Mouse (Mus musculus) liver, embryonic 18 days (tissue): ENCODE data around the gene Zcchc4. TPM values are rescaled to one million over a fixed set of nuclear protein-coding genes. Genes with fewer than 3 reads are reported as not detected.

ENCODE experiments used
- polyA plus RNA-seq: library from polyadenylated mRNA; depleted of rRNA; stranded (reverse); fragments of >200 nt; gene quantifications from 2 replicates; pipeline ENCODE4 v1.2.3, GENCODE M21; 2012; rRNA removed

Zcchc4 gene
- 4.4 and 5.3 TPM in 2 replicates for polyA plus RNA-seq

DNA sequence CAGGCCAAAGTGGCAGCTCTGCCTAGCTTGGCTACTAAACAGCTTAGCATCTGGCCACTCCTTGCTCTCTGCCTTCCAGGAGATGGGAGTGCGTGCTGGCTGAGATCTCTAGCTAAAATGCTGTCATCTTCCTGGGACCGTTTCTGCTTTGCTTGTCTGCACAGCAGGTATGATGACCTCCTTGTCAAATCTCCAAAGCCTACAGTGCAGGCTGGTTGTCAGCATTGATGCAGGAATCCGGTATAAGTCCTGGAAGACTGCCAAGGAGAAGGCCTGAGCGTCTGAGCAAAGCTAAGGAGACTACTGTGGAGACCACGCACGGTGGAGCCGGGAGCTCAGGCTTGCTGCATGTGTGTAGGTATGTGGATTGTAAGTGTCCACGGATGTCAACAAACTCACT, at the start of gene Zcchc4:
Gene Zcchc4, plus strand, starts transcription at position 173 of the 400 bp plus-strand sequence.

DNA sequence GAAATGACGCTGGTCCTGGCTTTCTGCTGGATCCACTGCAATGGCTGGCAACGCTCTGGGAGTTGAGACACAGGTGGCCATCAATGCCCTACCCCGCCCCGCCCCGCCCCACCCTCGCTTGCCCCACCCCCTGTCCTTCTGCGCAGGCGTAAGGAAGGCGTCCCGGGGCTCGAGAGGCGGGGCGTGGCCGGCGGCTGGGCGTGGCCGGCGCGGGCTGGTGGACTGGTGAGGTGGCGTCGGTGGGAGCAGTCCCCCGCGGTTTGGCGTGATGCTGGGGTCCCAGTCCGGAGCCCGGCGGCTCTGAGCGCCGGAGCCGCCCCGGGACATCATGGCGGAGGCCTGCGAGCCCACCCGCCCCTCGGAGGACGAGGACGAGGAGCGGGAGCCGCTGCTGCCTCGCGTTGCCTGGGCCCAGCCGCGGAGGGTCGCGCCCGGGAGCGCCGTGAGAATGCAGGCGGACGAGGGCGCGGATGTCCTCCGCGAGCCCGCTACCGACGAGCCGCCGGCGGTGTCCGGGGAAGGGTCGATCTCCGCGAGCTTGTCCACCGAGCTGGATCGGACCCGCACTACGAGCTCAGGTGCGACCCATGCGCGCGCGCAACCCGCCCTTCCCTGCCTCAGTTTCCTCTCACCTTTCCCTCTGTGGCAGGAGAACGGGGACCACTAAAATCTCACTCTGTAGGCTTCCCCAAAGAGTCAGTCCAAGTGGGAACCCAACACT, 33.7 kb upstream of the Zcchc4 start, which contains the start of gene Pi4k2b:
Gene Pi4k2b, plus strand, starts transcription at position 184 of the 721 bp plus-strand sequence.

GRCm38 (mm10) chr5:52833761-52834274, 58.6 kb downstream of the Zcchc4 start, which contains the start of gene Anapc4:
Gene Anapc4 (plus strand): TSS chr5:52834012.

Other genes with a start within 250 kb of the Zcchc4 start
- gene Lgi2, start 208.9 kb upstream of the Zcchc4 start, polyA plus RNA-seq, result 0.52 and 0.63 TPM in 2 replicates
- 10.4 and 10.9 TPM in 2 replicates for gene Sepsecs, start 105.7 kb upstream of the Zcchc4 start, polyA plus RNA-seq
- 11.1 and 11.5 TPM in 2 replicates for gene Pi4k2b, start 33.8 kb upstream of the Zcchc4 start, polyA plus RNA-seq
- 27.2 and 27.9 TPM in 2 replicates for gene Anapc4, start 58.6 kb downstream of the Zcchc4 start, polyA plus RNA-seq